9 mouse cellular contexts compared by ENCODE assay signal in the genomic region with DNA sequence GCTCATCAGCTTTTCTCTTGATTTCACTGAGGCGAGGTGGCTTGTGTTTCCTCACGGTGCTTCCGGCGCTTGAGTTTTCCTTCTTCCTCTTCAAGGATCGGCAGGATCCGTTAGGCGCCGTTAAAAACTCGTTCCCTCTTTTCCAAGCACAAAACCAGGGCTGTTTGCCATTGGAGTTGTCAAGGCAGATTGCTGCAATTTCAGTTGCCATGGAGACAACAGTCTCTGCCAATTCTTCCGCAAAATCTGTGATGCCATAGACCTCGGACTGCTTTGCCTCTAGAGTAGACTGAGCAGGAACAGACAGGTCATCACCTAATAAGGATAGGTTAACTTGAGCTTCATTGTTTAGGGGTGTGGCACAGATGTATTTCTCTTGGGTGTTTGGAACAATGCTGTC.
DNase-seq lines count a peak whose midpoint lies in the region; ATAC-seq lines count a peak whose summit lies in the region.
"Had no signal": no experiment of that assay in that cellular context is flagged by ENCODE, and none has a peak within 500 bp of the region (broad histone marks: within the 10 kb centered on the region; RNA-seq: fewer than 3 reads in every experiment).

No protein-coding gene starts in this region.

- WGBS in neural tube, embryonic 13.5 days = 50% methylated on average over 11 of the region's 11 CpGs
- WGBS in embryonic facial prominence, embryonic 14.5 days = 75% methylated on average over 11 of the region's 11 CpGs

- no peaks in the 10 kb centered on the region for H3K9me3 ChIP-seq in neural tube, embryonic 13.5 days
- no peaks in the 10 kb centered on the region for H3K9me3 ChIP-seq in embryonic facial prominence, embryonic 14.5 days (ENCODE audit: control insufficient read depth, low read length)

- no peak overlapping the region for H3K4me2 ChIP-seq in neural tube, embryonic 13.5 days
- no peak overlapping the region for H3K4me2 ChIP-seq in embryonic facial prominence, embryonic 14.5 days (ENCODE audit: low read depth, low read length)

- H3K27me3 ChIP-seq in neural tube, embryonic 13.5 days = no peaks in the 10 kb centered on the region
- no peaks in the 10 kb centered on the region for H3K27me3 ChIP-seq in embryonic facial prominence, embryonic 14.5 days (replicated peaks; ENCODE audit: control insufficient read depth, insufficient read depth, low read length)

- 0 out of 2 replicates have a peak, but pooled peaks cover 5% of the 10 kb centered on the region for H3K4me1 ChIP-seq in neural tube, embryonic 13.5 days (replicated peaks)
- no peaks in the 10 kb centered on the region for H3K4me1 ChIP-seq in embryonic facial prominence, embryonic 14.5 days (ENCODE audit: control insufficient read depth, insufficient read depth, low read length)

- no peak overlapping the region for H3K27ac ChIP-seq in neural tube, embryonic 13.5 days (replicated peaks)
- H3K27ac ChIP-seq in embryonic facial prominence, embryonic 14.5 days (replicated peaks; ENCODE audit: low read depth, low read length) = no peak overlapping the region
- H3K27ac ChIP-seq: macrophage had no signal

- no peaks in the 10 kb centered on the region for H3K36me3 ChIP-seq in neural tube, embryonic 13.5 days
- no peaks in the 10 kb centered on the region for H3K36me3 ChIP-seq in embryonic facial prominence, embryonic 14.5 days (ENCODE audit: control insufficient read depth, insufficient read depth, low read length)

- no peak for DNase-seq in neural tube, embryonic 10.5 days (ENCODE audit: extremely low spot score, low spot score)
- DNase-seq in embryonic facial prominence, embryonic 14.5 days (ENCODE audit: low spot score) = peak; percentile 36
- DNase-seq in layer of hippocampus, postnatal 10 days (ENCODE audit: low spot score in 2 of 2) = peak; percentile 81 to 83
- DNase-seq in right cerebral cortex, postnatal 36 days (ENCODE audit: low spot score in 2 of 2) = peak; percentile 59 to 68
- DNase-seq in spleen, postnatal 14 days (ENCODE audit: low spot score in 2 of 2) = no peak
- no peak for DNase-seq in ovary, postnatal 14 days (ENCODE audit: low spot score)

- ATAC-seq in neural tube, embryonic 13.5 days (ENCODE audit: low read depth) = 0 out of 2 replicates have a peak, but pooled peaks have one; percentile 15
- no peak for ATAC-seq in embryonic facial prominence, embryonic 14.5 days (ENCODE audit: low read depth)
- ATAC-seq in granulocyte monocyte progenitor cell, adult 5-6 weeks (replicated peaks; ENCODE audit: poor library complexity, severe bottlenecking) = no peak

- H3K9ac ChIP-seq in neural tube, embryonic 13.5 days = no peak overlapping the region
- H3K9ac ChIP-seq in embryonic facial prominence, embryonic 14.5 days (ENCODE audit: low read depth, low read length) = no peak overlapping the region

- H3K4me3 ChIP-seq in neural tube, embryonic 13.5 days = no peak overlapping the region
- no peak overlapping the region for H3K4me3 ChIP-seq in embryonic facial prominence, embryonic 14.5 days (ENCODE audit: low read depth, low read length)

Comparison
In these comparisons a context has a peak if more than half of its experiments do, and no peak if none do; other contexts are left out.
1. DNase-seq: peak in embryonic facial prominence, embryonic 14.5 days (single experiment), layer of hippocampus, postnatal 10 days (2 of 2) and right cerebral cortex, postnatal 36 days (2 of 2); none in neural tube, embryonic 10.5 days (single experiment), spleen, postnatal 14 days (0 of 2) and ovary, postnatal 14 days (single experiment).